Mouse (Mus musculus) small intestine, adult 2 months (tissue): ENCODE results near the gene Gm17359.

Experiments used
- CTCF ChIP-seq: fragments of 200-500 bp; IDR thresholded peaks from 2 replicates; pipeline ENCODE4 v1.5.1; 2012; ENCODE audit warnings: low read depth, mild to moderate bottlenecking, control low read depth, inconsistent platforms, low read length, moderate library complexity, mixed read lengths; ENCODE audit not compliant: insufficient replicate concordance, insufficient read length; ENCODE audit errors: extremely low read depth
- POLR2A ChIP-seq: fragments of 200-500 bp; IDR thresholded peaks from 2 replicates; pipeline ENCODE4 v1.6.1; 2012; ENCODE audit warnings: low read depth, mild to moderate bottlenecking, control low read depth, inconsistent platforms, low read length, moderate library complexity

DNA sequence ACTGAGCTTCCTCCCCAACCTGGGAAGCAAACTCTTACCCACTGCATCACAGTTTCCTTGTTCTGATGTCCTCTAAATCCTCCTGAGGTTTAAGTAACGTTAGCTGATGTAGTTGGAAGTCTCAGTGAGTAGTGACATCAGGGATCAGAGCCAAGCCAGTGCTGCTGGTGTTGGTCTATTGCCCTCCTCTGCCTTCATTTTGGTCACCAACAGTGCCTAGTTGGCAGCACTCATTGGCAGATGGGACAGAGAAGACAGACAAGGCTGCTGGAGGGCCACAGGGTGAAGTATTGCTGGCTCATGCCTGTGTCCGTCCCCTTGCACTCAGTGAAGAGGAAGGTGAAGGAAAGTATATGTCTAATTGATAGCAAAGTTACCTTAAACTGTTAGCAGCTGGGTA is 139.5 kb downstream of the Gm17359 start:
- no peak for TF ChIP-seq CTCF
- no peak for TF ChIP-seq POLR2A
